Comparison of ENCODE assay signal across 10 mouse cellular contexts in genomic region chr2:12317343-12317742, GRCm38 (mm10). TPM values are rescaled to one million over a fixed set of nuclear protein-coding genes. Genes with fewer than 3 reads are reported as not detected.
DNase-seq lines count a peak whose midpoint lies in the region; ATAC-seq and TF ChIP-seq lines count a peak whose summit lies in the region.
"Had no signal": no experiment of that assay in that cellular context is flagged by ENCODE, and none has a peak within 500 bp of the region (broad histone marks: within the 10 kb centered on the region; RNA-seq: fewer than 3 reads in every experiment).

No protein-coding gene starts in this region.

- no peaks in the 10 kb centered on the region for H3K4me1 ChIP-seq in heart, embryonic 11.5 days (ENCODE audit: control insufficient read depth, insufficient read depth, low read length)
- peaks cover 0 to 35% of the 10 kb centered on the region in 2 experiments; a peak in 3 of 4 replicates for H3K4me1 ChIP-seq in CH12.LX (ENCODE audit: control insufficient read depth in 1 of 2, insufficient read depth in 2 of 2)
- no peaks in the 10 kb centered on the region for H3K4me1 ChIP-seq in heart, postnatal 0 days (ENCODE audit: control insufficient read depth, insufficient read depth)
- no peaks in the 10 kb centered on the region for H3K4me1 ChIP-seq in forebrain, embryonic 11.5 days (replicated peaks; ENCODE audit: control insufficient read depth, insufficient read depth, low read length)

- H3K9me3 ChIP-seq in heart, embryonic 11.5 days (replicated peaks; ENCODE audit: control insufficient read depth, low read length): no peaks in the 10 kb centered on the region
- no peaks in the 10 kb centered on the region for H3K9me3 ChIP-seq in CH12.LX (replicated peaks; ENCODE audit: low read length)
- no peaks in the 10 kb centered on the region for H3K9me3 ChIP-seq in heart, postnatal 0 days (replicated peaks; ENCODE audit: control insufficient read depth, low read length)
- H3K9me3 ChIP-seq in forebrain, embryonic 11.5 days (ENCODE audit: control insufficient read depth, low read length): no peaks in the 10 kb centered on the region
- H3K9me3 ChIP-seq: midbrain, embryonic 10.5 days had no signal

- H3K4me2 ChIP-seq in heart, embryonic 11.5 days: no peak overlapping the region
- no peak overlapping the region for H3K4me2 ChIP-seq in CH12.LX (ENCODE audit: insufficient read depth, low read depth, poor library complexity, severe bottlenecking)
- H3K4me2 ChIP-seq in heart, postnatal 0 days (ENCODE audit: low read depth, low read length): no peak overlapping the region
- H3K4me2 ChIP-seq in forebrain, embryonic 11.5 days (ENCODE audit: low read depth, low read length, severe bottlenecking): no peak overlapping the region

- peak; percentile 55 for TF ChIP-seq EP300 in CH12.LX (IDR thresholded peaks at IDR 0.05; ENCODE audit: low read length)
- no peak for TF ChIP-seq EP300 in heart, postnatal 0 days (IDR thresholded peaks at IDR 0.05; ENCODE audit: low read depth)

- no peak overlapping the region for H3K27ac ChIP-seq in heart, embryonic 11.5 days (ENCODE audit: low read depth, low read length)
- no peak overlapping the region for H3K27ac ChIP-seq in CH12.LX (ENCODE audit: insufficient read depth, low read depth)
- no peak overlapping the region for H3K27ac ChIP-seq in heart, postnatal 0 days (ENCODE audit: low read depth)
- peak overlapping the region; percentile 49 for H3K27ac ChIP-seq in macrophage
- H3K27ac ChIP-seq in forebrain, embryonic 11.5 days (ENCODE audit: low read depth, low read length): no peak overlapping the region
- H3K27ac ChIP-seq: midbrain, embryonic 10.5 days had no signal

- peak; percentile 69 to 83 for DNase-seq in heart, adult 18-20 months
- peak; percentile 89 for DNase-seq in CH12.LX (ENCODE audit: extremely low read depth)
- peak; percentile 9 for DNase-seq in heart, postnatal 0 days (ENCODE audit: low spot score)
- no peak for DNase-seq in urinary bladder, adult 2 months (ENCODE audit: low spot score)
- no peak for DNase-seq in cerebellum, adult 11-12 months
- DNase-seq in forebrain, embryonic 11.5 days (ENCODE audit: low spot score): no peak
- DNase-seq: right cerebral cortex, adult 18-20 months had no signal

- in situ Hi-C loops in CH12.LX (cut with MboI; ENCODE audit: low pct_ligation_motif_present, low pct_unique_long_range_greater_than_20kb, low sequenced_read_pairs): loop anchor here (25.0 kb wide), 1 partner anchor 305 kb away; no protein-coding TSS in a partner anchor

- H3K79me2 ChIP-seq in CH12.LX (replicated peaks; ENCODE audit: control insufficient read depth, extremely low read depth, insufficient read depth, poor library complexity, severe bottlenecking) (no peaks in the 10 kb centered on the region), macrophage (ENCODE audit: inconsistent target) (no peaks in the 10 kb centered on the region)

- no peak overlapping the region for H3K9ac ChIP-seq in heart, embryonic 11.5 days (ENCODE audit: low read depth, low read length)
- no peak overlapping the region for H3K9ac ChIP-seq in CH12.LX (ENCODE audit: insufficient read depth, low read depth)
- no peak overlapping the region for H3K9ac ChIP-seq in heart, postnatal 0 days (replicated peaks; ENCODE audit: low read depth, low read length)
- no peak overlapping the region for H3K9ac ChIP-seq in forebrain, embryonic 11.5 days (ENCODE audit: low read length)

- no peaks in the 10 kb centered on the region for H3K27me3 ChIP-seq in heart, embryonic 11.5 days (ENCODE audit: control insufficient read depth, insufficient read depth, low read length)
- no peaks in the 10 kb centered on the region for H3K27me3 ChIP-seq in CH12.LX (replicated peaks)
- no peaks in the 10 kb centered on the region for H3K27me3 ChIP-seq in heart, postnatal 0 days (ENCODE audit: control insufficient read depth, insufficient read depth, low read length)
- no peaks in the 10 kb centered on the region for H3K27me3 ChIP-seq in forebrain, embryonic 11.5 days (ENCODE audit: control insufficient read depth, insufficient read depth, low read length)

- dilution Hi-C loops in CH12.LX (cut with MboI; ENCODE audit: extremely low pct_ligation_motif_present, extremely low pct_unique_long_range_greater_than_20kb, low sequenced_read_pairs): no loop called here

- no peaks in the 10 kb centered on the region for H3K36me3 ChIP-seq in heart, embryonic 11.5 days (ENCODE audit: control insufficient read depth, insufficient read depth, low read length)
- no peaks in the 10 kb centered on the region for H3K36me3 ChIP-seq in CH12.LX (replicated peaks in 1 of 2; ENCODE audit: control insufficient read depth in 1 of 2, insufficient read depth in 1 of 2, low read length in 1 of 2)
- no peaks in the 10 kb centered on the region for H3K36me3 ChIP-seq in heart, postnatal 0 days (replicated peaks; ENCODE audit: control insufficient read depth, insufficient read depth, low read length)
- H3K36me3 ChIP-seq in macrophage (ENCODE audit: inconsistent target): no peaks in the 10 kb centered on the region
- H3K36me3 ChIP-seq in forebrain, embryonic 11.5 days (ENCODE audit: control insufficient read depth, insufficient read depth, low read length): no peaks in the 10 kb centered on the region
- H3K36me3 ChIP-seq: midbrain, embryonic 10.5 days had no signal

- WGBS in heart, embryonic 11.5 days (ENCODE audit: insufficient replicate concordance): 74% methylated on average over 5 of the region's 5 CpGs
- 72% methylated on average over 5 of the region's 5 CpGs for WGBS in heart, postnatal 0 days
- 29% methylated on average over 5 of the region's 5 CpGs for WGBS in macrophage (ENCODE audit: missing documents)
- WGBS in forebrain, embryonic 11.5 days: 90% methylated on average over 5 of the region's 5 CpGs

- no peak for TF ChIP-seq RAD21 in CH12.LX (IDR thresholded peaks at IDR 0.05; ENCODE audit: low read depth, low read length)

- no peak overlapping the region for H3K4me3 ChIP-seq in heart, embryonic 11.5 days (ENCODE audit: low read depth, low read length)
- H3K4me3 ChIP-seq in CH12.LX (replicated peaks in 1 of 3; ENCODE audit: low read depth in 2 of 3, low read length in 2 of 3, poor library complexity in 1 of 3): peak overlapping the region in 1 of 3 experiments; percentile 8
- no peak overlapping the region for H3K4me3 ChIP-seq in heart, postnatal 0 days (ENCODE audit: low read depth, low read length)
- no peak overlapping the region for H3K4me3 ChIP-seq in macrophage (ENCODE audit: inconsistent target)
- no peak overlapping the region for H3K4me3 ChIP-seq in forebrain, embryonic 11.5 days (ENCODE audit: low read depth, low read length)
- H3K4me3 ChIP-seq: midbrain, embryonic 10.5 days had no signal

- TF ChIP-seq CTCF in CH12.LX (conservative IDR thresholded peaks at IDR 0.05 in 1 of 2, IDR thresholded peaks at IDR 0.05 in 1 of 2; ENCODE audit: low read depth in 2 of 2, low read length in 2 of 2): no peak
- TF ChIP-seq CTCF in heart, postnatal 0 days (IDR thresholded peaks at IDR 0.05; ENCODE audit: low read depth): no peak

- no peak; the same call in 1 of the 2 replicates for TF ChIP-seq POLR2A in CH12.LX (IDR thresholded peaks at IDR 0.05; ENCODE audit: low read depth, low read length)

- no peak for ATAC-seq in heart, embryonic 11.5 days (replicated peaks; ENCODE audit: insufficient number of reproducible peaks, low FRiP score, low TSS enrichment)
- no peak for ATAC-seq in heart, postnatal 0 days (ENCODE audit: insufficient read depth, low read depth)
- ATAC-seq in forebrain, embryonic 11.5 days (replicated peaks; ENCODE audit: low FRiP score): no peak

TF ChIP-seq in CH12.LX, 34 proteins besides CTCF, POLR2A, EP300 and RAD21:
- TF ChIP-seq SIN3A (IDR thresholded peaks at IDR 0.05; ENCODE audit: low read length) (no peak), NRF1 (IDR thresholded peaks at IDR 0.05; ENCODE audit: low read depth, low read length) (0 out of 2 replicates have a peak, but pooled peaks have one; percentile 16), ELF1 (IDR thresholded peaks at IDR 0.05; ENCODE audit: low read depth, low read length) (peak; percentile 81), E2F4 (IDR thresholded peaks at IDR 0.05; ENCODE audit: insufficient replicate concordance, low read depth, low read length) (no peak), MAX (IDR thresholded peaks at IDR 0.05; ENCODE audit: low read length) (no peak)

RNA-seq across cellular contexts. Expression of gene Itga8, which starts 15.6 kb away (rescaled TPM):
- total RNA-seq in heart, adult 18-20 months (2021): 1 to 10 TPM; 4.8 to 5.8 TPM
- polyA plus RNA-seq in heart, embryonic 11.5 days (2014; fragmentation: Nextera tagmentation; extraction: Ambion mirVana): 6.4 and 7.8 TPM in 2 replicates
- total RNA-seq in CH12.LX (2012; rRNA removed) (3.5 and 4.8 TPM in 2 replicates), CH12.LX (2014; rRNA removed) (10.6 TPM in 2 replicates)
- polyA plus RNA-seq in CH12.LX (2012; ENCODE audit: insufficient read length, low read depth) (6.9 and 7.5 TPM in 2 replicates), macrophage (2018) (0.59 to 2.7 TPM (median 0.62 TPM) in 3 replicates)
- 12.8 and 15.0 TPM in 2 replicates for total RNA-seq in heart, postnatal 0 days (2014; rRNA removed; ENCODE audit: low replicate concordance)
- polyA plus RNA-seq in heart, postnatal 0 days (2015; fragmentation: Nextera tagmentation; extraction: Ambion mirVana): 5.3 and 5.6 TPM in 2 replicates
- total RNA-seq in macrophage (2018; cell fraction: chromatin; rRNA removed): 1 to 10 TPM in 6 of 26 experiments, under 1 TPM in 11, not detected in 9; 0.08 to 2.2 (median 0.44) TPM
- under 1 TPM; 0.03 to 0.43 (median 0.17) TPM for total RNA-seq in macrophage (2018; cell fraction: cytosol; rRNA removed)
- 10 to 100 TPM in 1 of 26 experiments, 1 to 10 TPM in 3, under 1 TPM in 16, not detected in 6; 0.10 to 15.4 (median 0.46) TPM for total RNA-seq in macrophage (2018; cell fraction: nucleus; rRNA removed)
- polyA plus RNA-seq in urinary bladder, adult 2 months (2012; rRNA removed): 11.6 and 14.6 TPM in 2 replicates
- polyA plus RNA-seq in forebrain, embryonic 11.5 days (2014; fragmentation: Nextera tagmentation; extraction: Ambion mirVana): 4.2 and 4.6 TPM in 2 replicates

Comparison
In these comparisons a context has a peak if more than half of its experiments do, and no peak if none do; other contexts are left out.
1. DNase-seq: peak in heart, adult 18-20 months (2 of 2), CH12.LX (single experiment) and heart, postnatal 0 days (single experiment); none in urinary bladder, adult 2 months (single experiment), cerebellum, adult 11-12 months (single experiment) and forebrain, embryonic 11.5 days (single experiment).